Mouse (Mus musculus): ENCODE data around the gene Magi3.

DNA sequence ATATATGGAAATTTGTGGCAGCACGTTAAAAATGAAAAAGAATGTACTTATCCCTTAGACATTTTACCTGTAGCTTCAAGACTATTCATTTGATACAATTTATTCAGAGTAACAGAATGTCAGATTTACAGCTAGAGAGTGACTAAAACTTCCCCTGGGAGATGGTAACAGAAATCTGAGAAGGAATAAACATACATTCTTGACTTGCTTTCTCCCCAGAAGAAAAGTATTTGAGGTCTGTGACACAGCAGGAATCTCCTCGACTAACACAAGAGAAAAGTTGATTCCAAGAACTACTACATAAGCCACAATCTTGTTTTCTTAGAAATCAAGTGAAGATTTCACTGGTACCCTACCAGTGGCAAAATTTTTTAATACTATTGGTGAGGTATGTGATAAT, 70.0 kb downstream of the Magi3 start:
- TF ChIP-seq CTCF (IDR thresholded peaks at IDR 0.05; ENCODE audit: low read depth): no peak
- TF ChIP-seq EP300 (IDR thresholded peaks at IDR 0.05; ENCODE audit: low read depth): no peak

Data from liver, postnatal 0 days (tissue).